10 mouse cellular contexts compared by ENCODE assay signal in genomic region chr13:116293301-116294150, GRCm38 (mm10). TPM values are rescaled to one million over a fixed set of nuclear protein-coding genes. Genes with fewer than 3 reads are reported as not detected.
A peak's percentile ranks its signal among the peaks of the same experiment; 100 is the strongest.
DNase-seq lines count a peak whose midpoint lies in the region; ATAC-seq lines count a peak whose summit lies in the region.
"Had no signal": no experiment of that assay in that cellular context is flagged by ENCODE, and none has a peak within 500 bp of the region (broad histone marks: within the 10 kb centered on the region; RNA-seq: fewer than 3 reads in every experiment).

No protein-coding gene starts in this region.

- 5% methylated on average over 27 of the region's 27 CpGs for WGBS in kidney, embryonic 16.5 days
- WGBS in forebrain, embryonic 10.5 days, result 2% methylated on average over 27 of the region's 27 CpGs
- 3% methylated on average over 27 of the region's 27 CpGs for WGBS in limb, embryonic 10.5 days

- H3K36me3 ChIP-seq in kidney, embryonic 16.5 days (ENCODE audit: insufficient read depth, low read length), result no peaks in the 10 kb centered on the region
- H3K36me3 ChIP-seq in forebrain, embryonic 10.5 days (replicated peaks), result no peaks in the 10 kb centered on the region
- H3K36me3 ChIP-seq in limb, embryonic 10.5 days, result no peaks in the 10 kb centered on the region
- H3K36me3 ChIP-seq: G1E had no signal

- H3K27me3 ChIP-seq in kidney, embryonic 16.5 days (ENCODE audit: insufficient read depth, low read length), result peaks cover 66% of the 10 kb centered on the region
- H3K27me3 ChIP-seq in forebrain, embryonic 10.5 days (ENCODE audit: poor library complexity, severe bottlenecking), result peaks cover 89% of the 10 kb centered on the region
- peaks cover 66% of the 10 kb centered on the region for H3K27me3 ChIP-seq in limb, embryonic 10.5 days (ENCODE audit: low read depth, poor library complexity, severe bottlenecking)

- H3K4me3 ChIP-seq in kidney, embryonic 16.5 days (ENCODE audit: low read length), result 0 out of 2 replicates have a peak overlapping the region, but pooled peaks have one; percentile 2
- H3K4me3 ChIP-seq in forebrain, embryonic 10.5 days, result peak overlapping the region; percentile 41
- peak overlapping the region; percentile 49 for H3K4me3 ChIP-seq in limb, embryonic 10.5 days

- ATAC-seq in kidney, embryonic 16.5 days (ENCODE audit: low FRiP score, low TSS enrichment), result peak; percentile 65; the same call in 1 of the 2 replicates

- peak overlapping the region; percentile 20; the same call in 1 of the 2 replicates for H3K4me2 ChIP-seq in kidney, embryonic 16.5 days (replicated peaks; ENCODE audit: low read depth, low read length)

- DNase-seq in kidney, postnatal 10 days, result no peak
- DNase-seq in forebrain, embryonic 10.5 days (ENCODE audit: extremely low spot score, low spot score), result peak; percentile 61
- DNase-seq in limb, embryonic 10.5 days (ENCODE audit: low spot score), result peak; percentile 60
- DNase-seq in retina, embryonic 14.5 days (ENCODE audit: low spot score), result peak; percentile 58
- DNase-seq in urinary bladder, postnatal 25 days (ENCODE audit: low spot score), result no peak
- no peak for DNase-seq in adrenal gland, postnatal 14 days
- no peak for DNase-seq in adrenal gland, adult 8-10 months
- DNase-seq: thymus, adult 2 months had no signal

- H3K9ac ChIP-seq in kidney, embryonic 16.5 days (replicated peaks; ENCODE audit: low read length), result no peak overlapping the region

- no peaks in the 10 kb centered on the region for H3K9me3 ChIP-seq in kidney, embryonic 16.5 days (ENCODE audit: low read length)
- H3K9me3 ChIP-seq in forebrain, embryonic 10.5 days, result no peaks in the 10 kb centered on the region
- no peaks in the 10 kb centered on the region for H3K9me3 ChIP-seq in limb, embryonic 10.5 days (replicated peaks)

- H3K4me1 ChIP-seq in kidney, embryonic 16.5 days (ENCODE audit: insufficient read depth, low read length), result peaks cover 9% of the 10 kb centered on the region; the same call in 1 of the 2 replicates
- peaks cover 29% of the 10 kb centered on the region for H3K4me1 ChIP-seq in forebrain, embryonic 10.5 days
- H3K4me1 ChIP-seq in limb, embryonic 10.5 days, result peaks cover 25% of the 10 kb centered on the region

- no peak overlapping the region for H3K27ac ChIP-seq in kidney, embryonic 16.5 days (ENCODE audit: low read length)
- H3K27ac ChIP-seq in forebrain, embryonic 10.5 days, result no peak overlapping the region; the same call in 1 of the 2 replicates
- peak overlapping the region; percentile 58 for H3K27ac ChIP-seq in limb, embryonic 10.5 days

RNA-seq across cellular contexts. Expression of gene Isl1, which starts 16.0 kb away (rescaled TPM):
- 2.1 and 3.0 TPM in 2 replicates for polyA plus RNA-seq in kidney, embryonic 16.5 days (2015; fragmentation: Nextera tagmentation; extraction: Ambion mirVana)
- 9.5 and 9.6 TPM in 2 replicates for polyA plus RNA-seq in forebrain, embryonic 10.5 days (2016; fragmentation: Nextera tagmentation; extraction: Ambion mirVana)
- polyA plus RNA-seq in limb, embryonic 10.5 days (2016; fragmentation: Nextera tagmentation; extraction: Ambion mirVana), result 11.4 and 13.3 TPM in 2 replicates
- total RNA-seq in adrenal gland, postnatal 14 days (2021), result 3.1 and 4.5 TPM in 2 replicates
- 10 to 100 TPM in 1 of 4 experiments, 1 to 10 TPM in 3; 5.4 to 14.7 (median 7.7) TPM for total RNA-seq in adrenal gland, adult 8-10 months (2022)
- polyA plus RNA-seq: G1E had no signal

Comparison
In these comparisons a context has a peak if more than half of its experiments do, and no peak if none do; other contexts are left out.
1. DNase-seq: peak in forebrain, embryonic 10.5 days (single experiment), limb, embryonic 10.5 days (single experiment) and retina, embryonic 14.5 days (single experiment); none in kidney, postnatal 10 days (single experiment), urinary bladder, postnatal 25 days (single experiment), adrenal gland, postnatal 14 days (single experiment) and adrenal gland, adult 8-10 months (single experiment).
2. Peak in every context shown above with its lines, with median percentiles within 50 percentile points of each other: H3K4me3 ChIP-seq.